Mouse (Mus musculus) T-helper 17 cell (primary cell): ENCODE measurements around the gene Ly6g6e.
"Not testable (repeated sequence)": the region's sequence is repeated elsewhere in the genome, so short reads cannot be mapped to it uniquely, and the experiment has no call there.

Experiments used
- in situ Hi-C, 2 experiments: fragments of 300-600 bp; cut with MboI, MseI; formaldehyde crosslinking; loops; 1 replicate in 1 of 2; 2 replicates in 1 of 2; pipeline ENCODE4 v1.15.1; 2025; ENCODE audit warnings: high pct_unique_total_duplicates in 2 of 2

The Ly6g6e gene

GRCm38 (mm10) chr17:35100196-35100765 is 23.6 kb downstream of the Ly6g6e start:
- in situ Hi-C loops: no loop called here

GRCm38 (mm10) chr17:35101161-35101560 is 24.5 kb downstream of the Ly6g6e start:
- in situ Hi-C loops: no loop called here

GRCm38 (mm10) chr17:35102299-35102698 is 25.6 kb downstream of the Ly6g6e start:
- in situ Hi-C loops: no loop called here

GRCm38 (mm10) chr17:35103221-35103690 is 26.6 kb downstream of the Ly6g6e start:
- in situ Hi-C loops: no loop called here

GRCm38 (mm10) chr17:35104079-35104478 is 27.4 kb downstream of the Ly6g6e start:
- in situ Hi-C loops: no loop called here

- in situ Hi-C loops: no loop called here
These were observed 28.1 kb downstream of the Ly6g6e start for GRCm38 (mm10) chr17:35104754-35105153.

- in situ Hi-C loops: no loop called here
These were observed 29.2 kb downstream of the Ly6g6e start for GRCm38 (mm10) chr17:35105740-35106389.

GRCm38 (mm10) chr17:35106522-35106921 is 29.8 kb downstream of the Ly6g6e start:
- in situ Hi-C loops: no loop called here

GRCm38 (mm10) chr17:35108097-35108496 is 31.4 kb downstream of the Ly6g6e start, which contains the start of gene Ly6g5c:
Ly6g5c (plus strand) TSS chr17:35108279.
- in situ Hi-C loops: no loop called here

- in situ Hi-C loops: no loop called here
These were observed 35.1 kb downstream of the Ly6g6e start for GRCm38 (mm10) chr17:35111774-35112173.

GRCm38 (mm10) chr17:35115046-35116019 is 38.6 kb downstream of the Ly6g6e start, which contains the start of gene Ly6g5b:
Ly6g5b (minus strand) TSS chr17:35115428.
- in situ Hi-C loops: no loop called here

GRCm38 (mm10) chr17:35120745-35121142 is 44.0 kb downstream of the Ly6g6e start:
- in situ Hi-C loops: no loop called here

- in situ Hi-C loops: no loop called here
These were observed 44.6 kb downstream of the Ly6g6e start, which contains the start of gene Gpank1 for GRCm38 (mm10) chr17:35121143-35121799. Gpank1 (plus strand) TSS chr17:35121455.

GRCm38 (mm10) chr17:35121871-35122303 is 45.2 kb downstream of the Ly6g6e start, which contains the start of gene Csnk2b:
Csnk2b (minus strand) TSS chr17:35122053.
- in situ Hi-C loops: no loop called here

- in situ Hi-C loops: not testable (repeated sequence)
These were observed 46.6 kb downstream of the Ly6g6e start for GRCm38 (mm10) chr17:35123287-35123686.

GRCm38 (mm10) chr17:35124261-35124896 is 47.7 kb downstream of the Ly6g6e start:
- in situ Hi-C loops: not testable (repeated sequence)

GRCm38 (mm10) chr17:35125081-35125480 is 48.4 kb downstream of the Ly6g6e start:
- in situ Hi-C loops: no loop called here

GRCm38 (mm10) chr17:35125578-35125977 is 48.9 kb downstream of the Ly6g6e start:
- in situ Hi-C loops: no loop called here

GRCm38 (mm10) chr17:35126206-35126611 is 49.5 kb downstream of the Ly6g6e start, which contains the start of gene D17H6S53E:
D17H6S53E (plus strand) TSS chr17:35126373.
- in situ Hi-C loops: no loop called here

- in situ Hi-C loops: no loop called here
These were observed 50.3 kb downstream of the Ly6g6e start for GRCm38 (mm10) chr17:35127017-35127416.
